Mouse (Mus musculus): ENCODE data around the gene Stip1.

DNA sequence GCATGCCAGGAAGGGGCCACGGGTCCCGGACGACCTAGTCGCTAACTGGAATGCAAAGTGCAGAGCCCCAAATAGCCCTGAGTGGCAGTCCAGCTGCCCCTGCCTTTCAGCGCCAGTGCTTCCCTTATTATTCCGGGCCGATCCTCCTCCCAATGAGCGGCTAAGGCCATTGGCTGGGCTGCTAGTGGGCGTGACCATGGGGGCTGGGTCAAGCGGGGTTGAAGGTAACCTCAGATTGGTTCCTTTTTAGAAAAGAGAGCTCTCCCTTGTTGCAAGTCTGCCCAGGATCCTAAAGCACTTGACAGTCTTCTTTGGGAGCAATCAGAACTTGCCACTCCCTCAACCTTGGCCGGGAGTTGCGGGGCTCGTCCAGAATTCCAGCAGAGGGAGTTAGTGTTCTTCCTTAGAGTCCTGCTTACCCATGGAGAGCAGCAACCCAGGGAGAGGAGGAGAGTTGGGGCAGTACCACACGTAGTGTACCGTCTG, 18.0 kb upstream of the Stip1 start:
- TF ChIP-seq CTCF (IDR thresholded peaks at IDR 0.05; ENCODE audit: low read depth) (peak; percentile 35), EP300 (IDR thresholded peaks at IDR 0.05; ENCODE audit: low read depth) (no peak)
